Mouse (Mus musculus): Measurements from ENCODE around the gene Nup98.
A peak's percentile ranks its signal among the peaks of the same experiment; 100 is the strongest.

GRCm38 (mm10) chr7:102258189-102258588 lies 48.2 kb upstream of the Nup98 start:
- TF ChIP-seq POLR2A (IDR thresholded peaks at IDR 0.05; ENCODE audit: borderline replicate concordance, extremely low read depth, insufficient read depth, insufficient read length, poor library complexity, severe bottlenecking) (no peak), CTCF (IDR thresholded peaks at IDR 0.05; ENCODE audit: borderline replicate concordance, extremely low read depth, insufficient read depth, insufficient read length) (peak; percentile 70; the same call in 1 of the 2 replicates)

Measured in brain, embryonic 14.5 days (tissue).